Mouse (Mus musculus): Measurements from ENCODE around the gene Klhl2.

- TF ChIP-seq GATA1 (IDR thresholded peaks at IDR 0.05; ENCODE audit: low read length): no peak
- TF ChIP-seq TAL1 (IDR thresholded peaks at IDR 0.05; ENCODE audit: low read length): no peak
Measured at GRCm38 (mm10) chr8:64691591-64692401, 158.0 kb downstream of the Klhl2 start.

All from erythroblast, embryonic 14.5 days (primary cell).